Mouse (Mus musculus): ENCODE data around the gene Cnnm3.
"Not testable (repeated sequence)": the region's sequence is repeated elsewhere in the genome, so short reads cannot be mapped to it uniquely, and the experiment has no call there.

The Cnnm3 gene

GRCm38 (mm10) chr1:36535477-36536396 lies 24.1 kb downstream of the Cnnm3 start:
- no peak for DNase-seq (ENCODE audit: extremely low read depth, low read depth)

DNA sequence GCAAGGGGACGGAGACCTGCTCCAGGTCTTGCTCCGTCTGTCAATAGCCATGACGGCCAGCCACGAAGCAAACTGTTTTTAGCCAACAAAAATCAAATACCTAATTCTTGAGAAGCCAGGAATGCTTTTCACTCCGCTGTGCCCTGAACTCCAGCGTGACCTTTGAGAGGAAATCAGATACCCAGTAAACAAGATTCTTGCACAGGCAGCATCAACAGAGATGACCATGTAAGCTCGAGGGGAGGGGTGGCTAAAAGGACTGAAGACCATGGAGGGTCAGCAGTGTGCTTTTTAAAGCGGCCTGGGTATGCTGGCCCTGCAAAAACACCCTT lies 24.7 kb downstream of the Cnnm3 start:
- DNase-seq (ENCODE audit: extremely low read depth, low read depth) = no peak

DNA sequence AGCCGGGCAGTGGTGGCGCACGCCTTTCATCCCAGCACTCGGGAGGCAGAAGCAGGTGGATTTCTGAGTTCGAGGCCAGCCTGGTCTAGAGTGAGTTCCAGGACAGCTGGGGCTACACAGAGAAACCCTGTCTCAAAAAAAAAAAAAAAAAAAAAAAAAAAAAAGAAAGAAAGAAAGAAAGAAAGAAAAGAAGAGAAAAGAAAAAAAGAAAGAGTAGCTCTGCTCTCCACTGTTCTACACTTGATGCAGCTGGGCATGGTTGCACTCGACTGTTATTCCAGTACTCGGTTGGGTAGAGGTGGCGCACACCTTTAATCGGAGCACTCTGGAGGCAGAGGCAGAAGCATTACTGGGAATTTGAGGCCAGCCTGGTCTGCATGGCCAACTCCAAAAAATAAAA lies 25.1 kb downstream of the Cnnm3 start, which contains the start of gene Ankrd23:
Gene Ankrd23 (minus strand): TSS at position 101 of the 400 bp plus-strand sequence.
- DNase-seq (ENCODE audit: extremely low read depth, low read depth) = not testable (repeated sequence)

GRCm38 (mm10) chr1:36538727-36539126 lies 27.1 kb downstream of the Cnnm3 start:
- DNase-seq (ENCODE audit: extremely low read depth, low read depth) = no peak

DNA sequence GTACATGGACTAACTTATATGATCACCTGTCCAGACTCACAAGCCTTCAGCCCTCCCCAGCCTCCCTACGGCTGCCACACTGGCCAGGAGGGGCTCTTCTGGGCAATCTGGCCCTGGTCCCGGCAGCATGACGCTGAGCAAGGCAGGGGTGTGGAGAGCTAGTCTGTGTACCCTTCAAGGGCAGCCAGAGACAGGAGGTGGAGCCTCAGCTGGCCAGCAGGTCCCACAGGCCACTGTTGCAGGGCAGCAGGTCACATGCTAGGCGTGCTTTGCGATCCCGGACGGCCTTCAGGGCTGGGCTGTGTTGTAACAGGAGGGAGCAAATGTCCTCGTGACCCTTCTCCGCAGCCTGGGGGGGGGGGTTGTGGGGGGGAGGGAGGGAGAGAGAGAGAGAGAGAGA lies 27.5 kb downstream of the Cnnm3 start, which contains the start of gene Gm42417:
Gene Gm42417 (minus strand): TSS at position 244 of the 400 bp plus-strand sequence.
- no peak for DNase-seq (ENCODE audit: extremely low read depth, low read depth)

DNA sequence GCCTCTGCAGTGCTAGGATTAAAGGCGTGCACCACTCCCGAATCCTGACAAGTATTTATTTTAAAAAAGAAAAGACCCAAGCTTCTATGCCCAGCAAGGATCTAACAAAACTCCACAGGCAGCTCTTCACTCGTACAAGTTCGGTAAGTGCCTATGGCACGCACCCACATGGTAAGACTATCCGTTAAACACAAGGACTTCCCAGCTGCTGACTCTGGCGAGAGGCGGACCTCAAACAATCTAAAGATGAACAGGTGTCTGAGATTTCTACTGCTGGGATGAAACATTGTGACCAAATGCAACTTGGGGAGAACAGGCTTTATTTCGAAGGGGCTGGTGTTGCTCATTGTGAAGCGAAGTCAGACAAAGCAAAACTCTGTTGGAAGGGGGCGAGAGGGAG lies 28.5 kb downstream of the Cnnm3 start:
- no peak for DNase-seq (ENCODE audit: extremely low read depth, low read depth)

DNA sequence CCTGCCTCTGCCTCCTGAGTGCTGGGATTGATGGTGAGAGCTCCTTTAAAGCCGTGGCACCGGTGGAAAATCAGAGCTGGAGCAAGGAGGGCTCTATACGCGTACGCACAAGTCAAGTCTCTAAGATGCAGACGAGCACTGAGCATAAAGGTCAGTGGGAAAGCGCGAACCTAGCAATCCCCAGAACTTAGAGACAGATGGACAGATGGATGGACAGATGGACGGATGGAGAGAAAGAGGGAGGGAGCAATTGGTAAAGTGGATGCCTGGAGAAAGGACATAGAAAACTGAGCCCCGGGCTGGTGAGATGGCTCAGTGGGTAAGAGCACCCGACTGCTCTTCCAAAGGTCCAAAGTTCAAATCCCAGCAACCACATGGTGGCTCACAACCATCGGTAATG lies 29.1 kb downstream of the Cnnm3 start:
- DNase-seq (ENCODE audit: extremely low read depth, low read depth) = no peak

DNA sequence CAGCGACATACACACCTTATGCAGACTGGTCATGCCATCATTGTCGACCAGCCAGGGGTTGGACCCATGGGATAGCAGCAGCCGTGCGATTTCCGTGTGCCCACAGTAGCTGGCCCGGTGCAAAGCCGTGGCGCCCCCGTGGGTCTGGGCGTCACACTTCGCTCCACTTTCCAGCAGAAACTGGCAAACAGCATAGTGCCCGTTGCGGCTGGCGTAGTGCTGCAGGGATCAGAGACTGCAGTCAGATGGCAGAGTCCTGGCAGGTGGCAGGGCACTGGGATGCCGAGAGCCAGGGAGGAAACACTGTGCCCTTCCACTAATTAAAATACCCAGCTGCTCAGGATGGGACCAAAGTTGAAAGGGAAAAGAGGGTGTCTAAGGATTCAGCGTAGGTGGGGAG lies 30.2 kb downstream of the Cnnm3 start:
- DNase-seq (ENCODE audit: extremely low read depth, low read depth) = no peak

- DNase-seq (ENCODE audit: extremely low read depth, low read depth) = no peak
These were observed 31.3 kb downstream of the Cnnm3 start for GRCm38 (mm10) chr1:36542925-36543324.

DNA sequence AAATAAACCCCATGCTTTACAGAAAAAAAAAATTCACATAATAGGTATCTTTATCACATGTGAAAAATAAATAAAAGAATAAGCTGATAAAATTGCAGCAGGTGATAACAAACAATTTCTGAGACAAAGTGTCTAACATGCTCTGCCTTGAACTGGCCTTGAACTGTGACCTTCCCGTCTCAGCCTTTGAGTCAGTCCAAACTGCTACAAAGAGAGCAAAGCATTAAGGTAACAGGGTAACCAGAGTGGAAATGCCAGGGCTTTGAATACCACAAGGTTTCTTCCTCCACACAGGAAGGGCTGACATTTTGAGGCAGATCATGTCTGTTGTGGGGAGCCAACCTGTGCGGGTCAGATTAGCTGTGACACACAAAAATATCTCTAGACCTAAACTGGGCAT lies 33.7 kb downstream of the Cnnm3 start:
- no peak for DNase-seq (ENCODE audit: extremely low read depth, low read depth)

- DNase-seq (ENCODE audit: extremely low read depth, low read depth) = peak; percentile 55
These were observed 34.4 kb downstream of the Cnnm3 start for GRCm38 (mm10) chr1:36545845-36546600.

- DNase-seq (ENCODE audit: extremely low read depth, low read depth) = peak; percentile 96
These were observed 35.3 kb downstream of the Cnnm3 start, which contains the start of gene Ankrd39 for GRCm38 (mm10) chr1:36546888-36547471. Gene Ankrd39, minus strand, starts transcription at chr1:36547445.

- DNase-seq (ENCODE audit: extremely low read depth, low read depth) = no peak
These were observed 36.4 kb downstream of the Cnnm3 start for GRCm38 (mm10) chr1:36547981-36548598.

GRCm38 (mm10) chr1:36548771-36549170 lies 37.1 kb downstream of the Cnnm3 start:
- DNase-seq (ENCODE audit: extremely low read depth, low read depth) = no peak

- no peak for DNase-seq (ENCODE audit: extremely low read depth, low read depth)
These were observed 37.8 kb downstream of the Cnnm3 start for GRCm38 (mm10) chr1:36549491-36549890.

- no peak for DNase-seq (ENCODE audit: extremely low read depth, low read depth)
These were observed 38.6 kb downstream of the Cnnm3 start for GRCm38 (mm10) chr1:36550075-36550863.

GRCm38 (mm10) chr1:36551904-36552303 lies 40.2 kb downstream of the Cnnm3 start:
- DNase-seq (ENCODE audit: extremely low read depth, low read depth) = no peak

DNA sequence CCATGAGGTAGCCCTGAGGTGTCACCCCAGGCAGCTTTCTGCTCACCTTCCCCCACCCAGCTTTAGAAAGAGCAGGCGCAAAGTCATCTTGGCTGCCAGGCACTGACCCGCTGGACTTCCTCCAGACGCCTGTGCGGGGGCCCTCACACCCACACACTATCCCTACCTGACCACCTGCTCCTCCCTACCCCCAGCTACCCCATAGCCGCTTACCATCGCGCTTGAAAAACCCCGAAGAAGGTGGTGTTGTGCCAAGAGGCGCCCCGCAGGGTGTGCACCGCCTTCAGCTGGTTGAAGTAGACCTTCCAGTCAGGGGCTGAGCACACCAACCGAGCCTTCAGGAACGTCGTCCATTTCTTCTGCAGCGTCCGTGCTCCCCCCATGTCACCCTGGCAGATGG lies 40.8 kb downstream of the Cnnm3 start:
- no peak for DNase-seq (ENCODE audit: extremely low read depth, low read depth)

DNA sequence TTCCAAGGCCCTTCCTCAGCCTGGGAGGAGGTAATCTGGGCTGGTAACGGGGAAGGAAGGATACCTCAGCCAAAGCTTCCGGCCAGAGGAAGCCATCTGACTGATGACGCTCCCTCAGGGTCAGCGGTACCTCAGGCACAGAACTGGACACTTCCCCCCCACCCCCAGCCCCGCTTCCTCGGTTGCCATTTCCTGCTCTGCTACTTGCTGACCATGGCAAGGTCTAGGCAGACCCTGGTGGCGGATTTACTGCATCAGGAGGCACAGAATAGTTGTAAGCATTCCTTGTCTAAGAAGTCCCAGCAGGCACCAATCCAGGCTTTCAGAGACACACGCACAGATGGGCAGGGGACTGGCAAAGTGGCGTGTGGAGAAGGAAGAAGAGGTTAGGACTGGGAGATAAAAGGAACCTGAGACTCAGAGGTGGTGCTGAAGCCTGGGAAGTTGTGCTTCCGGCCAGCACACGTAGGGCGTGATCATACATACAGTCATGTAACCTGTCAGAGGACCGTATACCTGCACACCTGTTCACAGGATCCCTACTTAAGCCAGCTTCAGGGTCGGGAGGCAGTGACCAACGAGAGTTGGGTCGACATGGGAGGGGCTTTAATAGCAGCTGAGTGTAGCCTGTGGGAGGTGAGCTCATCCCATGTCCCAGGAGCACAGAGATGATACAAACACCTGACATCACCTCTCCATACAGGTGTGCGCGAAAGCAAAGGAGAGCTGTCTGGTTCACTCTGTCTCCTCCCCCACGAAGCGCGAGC lies 43.1 kb downstream of the Cnnm3 start:
- DNase-seq (ENCODE audit: extremely low read depth, low read depth) = no peak
